Comparison of ENCODE assay signal across 9 mouse cellular contexts in the genomic region with DNA sequence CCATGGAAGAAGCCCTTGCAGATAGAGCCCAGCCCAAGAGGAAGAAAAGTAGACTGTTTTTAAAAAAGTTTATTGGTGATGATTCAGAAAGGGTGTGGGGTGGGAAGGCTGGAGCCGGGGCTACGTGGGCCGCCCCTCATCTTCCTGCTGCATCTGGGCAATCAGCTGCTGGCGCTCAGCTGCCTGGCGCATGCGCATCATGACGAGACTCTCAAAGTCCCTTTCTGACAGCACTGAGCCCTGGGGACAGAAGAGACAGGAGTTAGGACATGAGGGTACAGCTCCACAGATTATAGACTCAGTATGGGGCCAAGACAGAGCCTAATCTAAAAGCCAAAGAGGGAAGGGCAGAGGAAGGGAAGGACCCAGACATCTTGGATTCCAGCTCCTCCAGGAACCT. TPM values are rescaled to one million over a fixed set of nuclear protein-coding genes. Genes with fewer than 3 reads are reported as not detected.
DNase-seq lines count a peak whose midpoint lies in the region; ATAC-seq and TF ChIP-seq lines count a peak whose summit lies in the region.
"Had no signal": no experiment of that assay in that cellular context is flagged by ENCODE, and none has a peak within 500 bp of the region (broad histone marks: within the 10 kb centered on the region; RNA-seq: fewer than 3 reads in every experiment).

No protein-coding gene starts in this region.

- DNase-seq in hindbrain, embryonic 10.5 days (ENCODE audit: low spot score), result no peak
- DNase-seq in hindbrain, postnatal 0 days (ENCODE audit: low spot score), result no peak
- peak; percentile 9 for DNase-seq in retina, postnatal 1 day
- no peak for DNase-seq in retina, embryonic 14.5 days (ENCODE audit: low spot score)
- DNase-seq in thymus, postnatal 10 days (ENCODE audit: low spot score in 2 of 2), result no peak
- DNase-seq in spleen, postnatal 4 days (ENCODE audit: low spot score in 2 of 2), result no peak
- DNase-seq: thymus, adult 2 months had no signal

- no peaks in the 10 kb centered on the region for H3K9me3 ChIP-seq in hindbrain, embryonic 10.5 days
- H3K9me3 ChIP-seq in hindbrain, postnatal 0 days (ENCODE audit: low read length), result no peaks in the 10 kb centered on the region
- H3K9me3 ChIP-seq in liver, embryonic 15.5 days (replicated peaks), result no peaks in the 10 kb centered on the region

- no peak overlapping the region for H3K4me3 ChIP-seq in hindbrain, embryonic 10.5 days
- no peak overlapping the region for H3K4me3 ChIP-seq in hindbrain, postnatal 0 days (ENCODE audit: low read length)
- no peak overlapping the region for H3K4me3 ChIP-seq in liver, embryonic 15.5 days (replicated peaks)

- 87% methylated on average over 7 of the region's 7 CpGs for WGBS in hindbrain, embryonic 10.5 days
- 64% methylated on average over 7 of the region's 7 CpGs for WGBS in hindbrain, postnatal 0 days
- 75% methylated on average over 7 of the region's 7 CpGs for WGBS in liver, embryonic 15.5 days (ENCODE audit: insufficient replicate concordance)

- peak overlapping the region; percentile 14; the same call in 1 of the 2 replicates for H3K27ac ChIP-seq in hindbrain, embryonic 10.5 days
- H3K27ac ChIP-seq in hindbrain, postnatal 0 days, result no peak overlapping the region
- 0 out of 2 replicates have a peak overlapping the region, but pooled peaks have one; percentile 41 for H3K27ac ChIP-seq in liver, embryonic 15.5 days (replicated peaks)

- ATAC-seq in hindbrain, postnatal 0 days, result no peak
- no peak for ATAC-seq in liver, embryonic 15.5 days (ENCODE audit: insufficient read depth)

- TF ChIP-seq CTCF in hindbrain, postnatal 0 days (IDR thresholded peaks at IDR 0.05; ENCODE audit: low read depth), result no peak

- H3K4me1 ChIP-seq in hindbrain, embryonic 10.5 days (replicated peaks), result peaks cover 43% of the 10 kb centered on the region
- peaks cover 8% of the 10 kb centered on the region; the same call in 1 of the 2 replicates for H3K4me1 ChIP-seq in hindbrain, postnatal 0 days (ENCODE audit: insufficient read depth, low read length)
- peaks cover 36% of the 10 kb centered on the region for H3K4me1 ChIP-seq in liver, embryonic 15.5 days (replicated peaks)

- H3K27me3 ChIP-seq in hindbrain, embryonic 10.5 days (ENCODE audit: insufficient read depth, poor library complexity, severe bottlenecking), result peaks cover 23% of the 10 kb centered on the region
- H3K27me3 ChIP-seq in hindbrain, postnatal 0 days (ENCODE audit: insufficient read depth, low read length), result no peaks in the 10 kb centered on the region
- peaks cover 25% of the 10 kb centered on the region for H3K27me3 ChIP-seq in liver, embryonic 15.5 days

- no peak overlapping the region for H3K4me2 ChIP-seq in hindbrain, postnatal 0 days (ENCODE audit: low read depth, low read length)
- no peak overlapping the region for H3K4me2 ChIP-seq in liver, embryonic 15.5 days

- H3K9ac ChIP-seq in hindbrain, postnatal 0 days (replicated peaks; ENCODE audit: low read length), result no peak overlapping the region
- 0 out of 2 replicates have a peak overlapping the region, but pooled peaks have one; percentile 6 for H3K9ac ChIP-seq in liver, embryonic 15.5 days

- peaks cover 16% of the 10 kb centered on the region for H3K36me3 ChIP-seq in hindbrain, embryonic 10.5 days
- H3K36me3 ChIP-seq in hindbrain, postnatal 0 days (ENCODE audit: insufficient read depth, low read length), result no peaks in the 10 kb centered on the region
- H3K36me3 ChIP-seq in liver, embryonic 15.5 days (replicated peaks), result 0 out of 2 replicates have a peak, but pooled peaks cover 9% of the 10 kb centered on the region

RNA-seq across cellular contexts. Expression of gene Gm14137, which starts 1.9 kb away (rescaled TPM):
- polyA plus RNA-seq in hindbrain, embryonic 10.5 days (2016; fragmentation: Nextera tagmentation; extraction: Ambion mirVana), result 0.75 and 0.85 TPM in 2 replicates
- 0.36 TPM in 1 of 2 replicates, not detected in the other for total RNA-seq in hindbrain, postnatal 0 days (2014; rRNA removed)
- polyA plus RNA-seq in hindbrain, postnatal 0 days (2015; fragmentation: Nextera tagmentation; extraction: Ambion mirVana), result 0.28 and 0.29 TPM in 2 replicates
- 0.10 TPM in 2 replicates for polyA plus RNA-seq in liver, embryonic 15.5 days (2015; fragmentation: Nextera tagmentation; extraction: Ambion mirVana)
- total RNA-seq: layer of hippocampus, adult 18-20 months had no signal

RNA-seq across cellular contexts. Expression of gene Gchfr, which starts 4.9 kb away (rescaled TPM):
- 3.3 and 6.1 TPM in 2 replicates for polyA plus RNA-seq in hindbrain, embryonic 10.5 days (2016; fragmentation: Nextera tagmentation; extraction: Ambion mirVana)
- 9.8 and 17.7 TPM in 2 replicates for total RNA-seq in hindbrain, postnatal 0 days (2014; rRNA removed)
- polyA plus RNA-seq in hindbrain, postnatal 0 days (2015; fragmentation: Nextera tagmentation; extraction: Ambion mirVana), result 16.8 and 19.2 TPM in 2 replicates
- 81.3 and 102 TPM in 2 replicates for polyA plus RNA-seq in liver, embryonic 15.5 days (2015; fragmentation: Nextera tagmentation; extraction: Ambion mirVana)

RNA-seq across cellular contexts. Expression of gene Rmdn3, which starts 15.6 kb away (rescaled TPM):
- 43.6 and 48.1 TPM in 2 replicates for polyA plus RNA-seq in hindbrain, embryonic 10.5 days (2016; fragmentation: Nextera tagmentation; extraction: Ambion mirVana)
- total RNA-seq in hindbrain, postnatal 0 days (2014; rRNA removed), result 30.5 and 34.7 TPM in 2 replicates
- 38.7 and 39.8 TPM in 2 replicates for polyA plus RNA-seq in hindbrain, postnatal 0 days (2015; fragmentation: Nextera tagmentation; extraction: Ambion mirVana)
- polyA plus RNA-seq in liver, embryonic 15.5 days (2015; fragmentation: Nextera tagmentation; extraction: Ambion mirVana), result 45.0 and 50.7 TPM in 2 replicates

RNA-seq across cellular contexts. Expression of gene Zfyve19, which starts 36.0 kb away (rescaled TPM):
- polyA plus RNA-seq in hindbrain, embryonic 10.5 days (2016; fragmentation: Nextera tagmentation; extraction: Ambion mirVana), result 52.2 and 57.4 TPM in 2 replicates
- total RNA-seq in hindbrain, postnatal 0 days (2014; rRNA removed), result 26.2 and 35.1 TPM in 2 replicates
- 50.2 and 53.1 TPM in 2 replicates for polyA plus RNA-seq in hindbrain, postnatal 0 days (2015; fragmentation: Nextera tagmentation; extraction: Ambion mirVana)
- polyA plus RNA-seq in liver, embryonic 15.5 days (2015; fragmentation: Nextera tagmentation; extraction: Ambion mirVana), result 19.0 and 21.6 TPM in 2 replicates

RNA-seq across cellular contexts. Expression of gene Dnajc17, which starts 36.1 kb away (rescaled TPM):
- 22.9 and 24.9 TPM in 2 replicates for polyA plus RNA-seq in hindbrain, embryonic 10.5 days (2016; fragmentation: Nextera tagmentation; extraction: Ambion mirVana)
- 3.0 and 7.1 TPM in 2 replicates for total RNA-seq in hindbrain, postnatal 0 days (2014; rRNA removed)
- polyA plus RNA-seq in hindbrain, postnatal 0 days (2015; fragmentation: Nextera tagmentation; extraction: Ambion mirVana), result 20.3 and 21.9 TPM in 2 replicates
- polyA plus RNA-seq in liver, embryonic 15.5 days (2015; fragmentation: Nextera tagmentation; extraction: Ambion mirVana), result 7.0 and 7.1 TPM in 2 replicates
